Mouse (Mus musculus): ENCODE data around the gene Flnb. TPM values are rescaled to one million over a fixed set of nuclear protein-coding genes. Genes with fewer than 3 reads are reported as not detected.

Gene Flnb
- polyA plus RNA-seq, 1 experiment from 2014 or later, result 14.4 TPM

DNA sequence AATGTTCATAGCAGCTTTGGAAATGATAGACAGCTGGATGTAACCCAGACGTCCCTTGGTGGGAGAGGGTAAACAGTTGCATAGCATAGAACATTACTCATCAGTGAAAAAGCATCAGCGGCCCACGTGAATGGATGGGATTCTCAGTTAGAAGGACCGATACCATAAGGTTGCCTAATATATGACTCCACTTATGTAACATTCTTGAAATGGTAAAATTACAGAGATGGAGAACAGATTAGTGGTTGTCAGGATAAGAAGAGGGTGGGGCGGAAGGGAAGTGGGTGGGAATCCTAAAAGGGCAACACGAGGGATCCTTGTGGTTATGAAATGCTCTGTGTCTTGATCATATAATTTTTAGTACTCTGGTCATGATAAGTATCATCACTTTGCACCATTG, 62.6 kb downstream of the Flnb start:
- Histone ChIP-seq H3K27me3 (ENCODE audit: control insufficient read depth, insufficient read depth, low read length) (no peaks in the 10 kb centered on the region), H3K36me3 (ENCODE audit: control insufficient read depth, insufficient read depth, low read length) (peaks cover 3% of the 10 kb centered on the region), H3K9me3 (ENCODE audit: control insufficient read depth, low read length) (no peaks in the 10 kb centered on the region), H3K4me1 (ENCODE audit: control insufficient read depth, insufficient read depth, low read length) (no peaks in the 10 kb centered on the region), H3K9ac (ENCODE audit: low read length) (no peak overlapping the region), H3K4me2 (ENCODE audit: low read depth) (no peak overlapping the region), H3K4me3 (ENCODE audit: low read depth, low read length) (no peak overlapping the region), H3K27ac (ENCODE audit: low read depth, low read length) (no peak overlapping the region)
- WGBS, result 92% methylated on average over 6 of the region's 6 CpGs
- DNase-seq (ENCODE audit: low spot score), result no peak
- ATAC-seq (ENCODE audit: insufficient read depth, low FRiP score, low TSS enrichment), result no peak

DNA sequence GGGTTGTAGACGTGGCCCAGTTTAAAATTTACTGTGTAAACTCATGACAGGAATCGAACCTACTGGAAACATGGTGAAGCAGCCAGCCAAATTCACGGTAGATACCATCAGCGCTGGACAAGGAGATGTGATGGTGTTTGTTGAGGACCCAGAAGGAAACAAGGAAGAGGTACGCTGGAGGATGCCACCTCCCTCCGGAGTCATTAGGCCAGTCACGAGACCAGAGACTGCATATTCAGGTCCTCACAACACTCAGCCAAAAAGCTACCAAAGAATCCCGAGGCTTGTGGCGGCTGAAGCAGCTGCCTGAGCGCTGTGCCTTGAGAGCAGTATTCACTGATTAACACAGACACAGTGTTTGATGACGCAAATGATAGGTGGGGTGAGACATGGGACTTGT, 63.8 kb downstream of the Flnb start:
- ATAC-seq (ENCODE audit: insufficient read depth, low FRiP score, low TSS enrichment) (no peak), DNase-seq (ENCODE audit: low spot score) (no peak)
- H3K9me3 ChIP-seq (ENCODE audit: control insufficient read depth, low read length), result no peaks in the 10 kb centered on the region
- H3K27ac ChIP-seq (ENCODE audit: low read depth, low read length), result no peak overlapping the region
- H3K27me3 ChIP-seq (ENCODE audit: control insufficient read depth, insufficient read depth, low read length), result no peaks in the 10 kb centered on the region
- no peak overlapping the region for H3K4me2 ChIP-seq (ENCODE audit: low read depth)
- 95% methylated on average over 11 of the region's 11 CpGs for whole genome bisulfite sequencing
- H3K36me3 ChIP-seq (ENCODE audit: control insufficient read depth, insufficient read depth, low read length), result peaks cover 3% of the 10 kb centered on the region
- H3K4me1 ChIP-seq (ENCODE audit: control insufficient read depth, insufficient read depth, low read length), result no peaks in the 10 kb centered on the region
- H3K9ac ChIP-seq (ENCODE audit: low read length), result no peak overlapping the region
- H3K4me3 ChIP-seq (ENCODE audit: low read depth, low read length), result no peak overlapping the region

DNA sequence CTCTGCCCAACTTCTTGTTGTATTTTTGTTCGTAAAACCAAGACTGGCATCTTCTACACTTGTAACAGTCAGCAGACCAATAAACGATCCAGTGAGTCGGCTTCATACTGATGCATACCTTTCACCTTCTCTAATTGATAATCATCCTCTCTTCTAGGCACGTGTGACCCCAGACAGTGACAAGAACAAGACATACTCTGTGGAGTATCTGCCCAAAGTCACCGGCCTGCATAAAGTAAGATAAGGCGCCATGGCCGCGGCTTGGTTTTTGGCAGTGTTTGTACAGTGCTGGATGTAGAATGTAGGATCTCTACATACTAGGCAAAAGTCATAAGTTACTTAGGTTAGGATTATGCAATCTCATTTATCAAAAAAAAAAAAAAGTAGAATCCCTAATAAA, 64.3 kb downstream of the Flnb start:
- H3K27me3 ChIP-seq (ENCODE audit: control insufficient read depth, insufficient read depth, low read length), result no peaks in the 10 kb centered on the region
- H3K4me3 ChIP-seq (ENCODE audit: low read depth, low read length), result no peak overlapping the region

DNA sequence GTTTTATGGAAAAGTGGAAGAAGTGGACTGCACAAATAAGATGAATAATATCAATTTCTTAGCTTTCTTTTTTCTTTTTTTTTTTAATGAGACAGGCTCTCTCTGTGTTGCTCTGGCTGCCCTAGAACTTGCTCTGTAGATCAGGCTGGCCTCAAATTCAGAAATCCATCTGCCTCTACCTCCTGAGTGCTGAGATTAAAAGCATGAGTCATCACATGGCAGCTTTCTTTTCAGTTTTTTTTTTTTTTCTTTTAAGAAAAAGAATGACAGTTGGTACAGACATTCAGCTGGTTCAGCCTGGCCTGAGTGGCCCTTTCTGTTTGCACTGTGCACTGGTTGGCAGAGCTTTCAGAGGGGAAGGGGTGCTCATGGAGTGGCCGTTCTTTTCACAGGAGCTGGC, 66.4 kb downstream of the Flnb start:
- H3K27me3 ChIP-seq (ENCODE audit: control insufficient read depth, insufficient read depth, low read length), result no peaks in the 10 kb centered on the region
- H3K9ac ChIP-seq (ENCODE audit: low read length), result no peak overlapping the region
- no peak overlapping the region for H3K27ac ChIP-seq (ENCODE audit: low read depth, low read length)
- H3K4me1 ChIP-seq (ENCODE audit: control insufficient read depth, insufficient read depth, low read length), result no peaks in the 10 kb centered on the region
- peaks cover 3% of the 10 kb centered on the region for H3K36me3 ChIP-seq (ENCODE audit: control insufficient read depth, insufficient read depth, low read length)
- 83% methylated on average over 1 of the region's 1 CpGs for WGBS
- H3K4me3 ChIP-seq (ENCODE audit: low read depth, low read length), result no peak overlapping the region
- no peak overlapping the region for H3K4me2 ChIP-seq (ENCODE audit: low read depth)
- ATAC-seq (ENCODE audit: insufficient read depth, low FRiP score, low TSS enrichment) (no peak), DNase-seq (ENCODE audit: low spot score) (no peak)
- H3K9me3 ChIP-seq (ENCODE audit: control insufficient read depth, low read length), result no peaks in the 10 kb centered on the region

More for the DNA sequence above, 64.3 kb downstream of the Flnb start:
- H3K9me3 ChIP-seq (ENCODE audit: control insufficient read depth, low read length), result no peaks in the 10 kb centered on the region
- DNase-seq (ENCODE audit: low spot score) (no peak), ATAC-seq (ENCODE audit: insufficient read depth, low FRiP score, low TSS enrichment) (no peak)
- no peak overlapping the region for H3K4me2 ChIP-seq (ENCODE audit: low read depth)
- H3K9ac ChIP-seq (ENCODE audit: low read length), result no peak overlapping the region
- 95% methylated on average over 8 of the region's 8 CpGs for WGBS
- H3K4me1 ChIP-seq (ENCODE audit: control insufficient read depth, insufficient read depth, low read length), result no peaks in the 10 kb centered on the region
- peaks cover 3% of the 10 kb centered on the region for H3K36me3 ChIP-seq (ENCODE audit: control insufficient read depth, insufficient read depth, low read length)
- no peak overlapping the region for H3K27ac ChIP-seq (ENCODE audit: low read depth, low read length)

DNA sequence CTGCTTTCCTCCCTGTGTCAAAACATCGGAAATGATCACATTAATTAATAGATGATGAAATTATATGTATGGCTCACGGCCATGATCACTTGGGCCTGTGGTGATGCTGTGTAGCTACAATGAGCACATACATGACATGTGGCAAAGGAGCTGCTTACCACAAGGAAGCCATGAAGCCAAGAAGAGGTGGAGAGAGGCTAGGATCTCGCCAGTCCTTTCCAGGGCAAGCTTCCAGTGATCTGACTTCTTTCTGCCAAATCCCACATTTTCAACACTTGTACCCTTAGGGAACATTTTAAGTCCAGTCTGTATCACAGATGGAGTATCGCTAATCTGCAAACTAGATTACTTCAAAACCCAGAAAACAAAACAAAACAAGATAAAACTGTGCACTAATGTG, 67.1 kb downstream of the Flnb start:
- 93% methylated on average over 4 of the region's 4 CpGs for WGBS
- no peak for DNase-seq (ENCODE audit: low spot score)
- no peaks in the 10 kb centered on the region for H3K9me3 ChIP-seq (ENCODE audit: control insufficient read depth, low read length)
- no peaks in the 10 kb centered on the region for H3K27me3 ChIP-seq (ENCODE audit: control insufficient read depth, insufficient read depth, low read length)
- H3K27ac ChIP-seq (ENCODE audit: low read depth, low read length), result no peak overlapping the region
- no peak for ATAC-seq (ENCODE audit: insufficient read depth, low FRiP score, low TSS enrichment)
- no peak overlapping the region for H3K9ac ChIP-seq (ENCODE audit: low read length)
- H3K4me1 ChIP-seq (ENCODE audit: control insufficient read depth, insufficient read depth, low read length), result no peaks in the 10 kb centered on the region
- H3K4me2 ChIP-seq (ENCODE audit: low read depth), result no peak overlapping the region
- H3K4me3 ChIP-seq (ENCODE audit: low read depth, low read length), result no peak overlapping the region
- H3K36me3 ChIP-seq (ENCODE audit: control insufficient read depth, insufficient read depth, low read length), result peaks cover 3% of the 10 kb centered on the region

DNA sequence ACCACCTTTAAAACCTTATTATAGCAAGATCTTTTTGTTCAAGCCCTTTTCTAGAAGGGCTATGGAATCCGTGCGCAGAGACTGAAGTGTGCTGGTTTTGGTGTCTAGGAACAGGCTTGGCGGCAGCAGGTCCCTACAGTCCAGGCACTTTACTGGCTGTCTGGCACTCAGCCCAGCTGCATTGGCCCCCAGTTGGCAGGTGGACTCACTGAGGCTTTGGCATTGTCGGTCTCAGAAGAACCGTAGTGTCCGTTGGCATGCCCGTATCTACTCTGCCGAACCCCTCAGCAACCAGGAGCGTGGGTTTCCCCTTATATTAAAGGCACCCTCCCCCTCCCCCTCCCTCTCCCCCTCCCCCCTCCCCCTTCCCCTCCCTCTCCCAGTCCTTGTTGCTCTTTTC, 67.8 kb downstream of the Flnb start:
- Histone ChIP-seq H3K27ac (ENCODE audit: low read depth, low read length) (no peak overlapping the region), H3K4me1 (ENCODE audit: control insufficient read depth, insufficient read depth, low read length) (no peaks in the 10 kb centered on the region), H3K9me3 (ENCODE audit: control insufficient read depth, low read length) (no peaks in the 10 kb centered on the region), H3K4me3 (ENCODE audit: low read depth, low read length) (no peak overlapping the region), H3K36me3 (ENCODE audit: control insufficient read depth, insufficient read depth, low read length) (peaks cover 3% of the 10 kb centered on the region), H3K27me3 (ENCODE audit: control insufficient read depth, insufficient read depth, low read length) (no peaks in the 10 kb centered on the region), H3K9ac (ENCODE audit: low read length) (no peak overlapping the region), H3K4me2 (ENCODE audit: low read depth) (no peak overlapping the region)
- ATAC-seq (ENCODE audit: insufficient read depth, low FRiP score, low TSS enrichment) (no peak), DNase-seq (ENCODE audit: low spot score) (no peak)
- WGBS, result 90% methylated on average over 9 of the region's 9 CpGs

DNA sequence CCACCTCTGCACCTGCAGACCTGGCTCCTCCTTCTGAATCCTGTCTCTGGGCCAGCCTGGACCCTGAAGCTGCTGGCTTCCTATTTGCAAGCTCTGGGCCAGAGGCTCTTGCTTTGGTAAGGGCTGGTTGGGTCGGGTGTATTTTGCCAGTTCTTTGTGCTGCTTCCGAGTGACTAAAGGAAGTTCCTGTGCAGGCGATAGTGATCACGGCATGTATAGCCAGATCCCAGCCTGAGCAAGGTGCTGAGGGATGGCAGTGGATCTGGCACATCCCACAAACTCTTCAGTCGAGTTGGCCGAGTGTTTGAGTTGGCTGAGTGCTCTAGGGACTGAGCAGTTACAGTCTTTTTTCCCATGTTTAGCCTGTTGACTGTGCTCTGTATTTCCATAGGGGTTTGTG, 68.3 kb downstream of the Flnb start:
- Histone ChIP-seq H3K4me1 (ENCODE audit: control insufficient read depth, insufficient read depth, low read length) (no peaks in the 10 kb centered on the region), H3K4me3 (ENCODE audit: low read depth, low read length) (no peak overlapping the region), H3K27ac (ENCODE audit: low read depth, low read length) (no peak overlapping the region), H3K9ac (ENCODE audit: low read length) (no peak overlapping the region), H3K9me3 (ENCODE audit: control insufficient read depth, low read length) (no peaks in the 10 kb centered on the region), H3K36me3 (ENCODE audit: control insufficient read depth, insufficient read depth, low read length) (peaks cover 3% of the 10 kb centered on the region), H3K4me2 (ENCODE audit: low read depth) (no peak overlapping the region), H3K27me3 (ENCODE audit: control insufficient read depth, insufficient read depth, low read length) (no peaks in the 10 kb centered on the region)
- ATAC-seq (ENCODE audit: insufficient read depth, low FRiP score, low TSS enrichment) (no peak), DNase-seq (ENCODE audit: low spot score) (no peak)
- 95% methylated on average over 6 of the region's 6 CpGs for WGBS

DNA sequence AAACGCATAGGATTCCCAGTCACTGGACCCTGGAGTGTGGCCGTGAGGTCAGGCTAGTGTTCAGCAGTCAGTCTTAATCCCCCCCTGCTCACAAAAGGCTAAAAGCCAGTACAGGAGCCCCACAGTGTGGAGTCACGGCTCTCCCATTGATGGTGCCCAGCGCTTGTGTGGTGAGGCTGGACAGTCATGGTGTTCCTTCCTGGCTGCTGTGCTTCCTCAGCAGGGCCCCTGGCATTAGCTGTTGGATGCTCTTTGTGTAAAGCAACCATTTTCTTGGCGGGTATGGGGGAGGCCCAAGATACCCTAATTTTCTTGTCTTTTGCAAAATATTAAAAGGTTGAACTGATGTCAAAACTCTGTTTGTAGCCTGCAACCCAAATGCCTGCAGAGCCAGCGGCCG, 69.4 kb downstream of the Flnb start:
- WGBS, result 84% methylated on average over 7 of the region's 7 CpGs

DNA sequence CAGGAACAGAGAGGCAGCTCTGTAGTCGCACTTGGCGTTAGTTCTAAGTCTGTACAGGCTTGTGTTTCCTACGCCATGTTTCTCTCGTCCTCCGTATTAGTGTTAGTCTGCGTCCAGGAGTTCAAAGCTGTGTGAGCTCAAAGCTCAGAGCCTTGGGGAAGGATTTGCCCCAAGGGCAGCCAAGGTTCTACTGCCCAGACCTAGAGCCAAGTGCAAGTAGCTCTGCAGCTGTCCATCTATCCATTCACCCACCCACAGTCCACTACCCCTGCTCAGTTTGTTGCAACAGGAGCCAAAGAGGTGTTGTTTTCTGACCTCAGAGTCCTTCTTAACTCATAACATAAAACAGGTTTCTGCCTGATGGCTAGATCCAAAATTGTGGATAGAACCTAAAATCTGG, 70.5 kb downstream of the Flnb start:
- no peak overlapping the region for H3K4me2 ChIP-seq (ENCODE audit: low read depth)
- no peak overlapping the region for H3K4me3 ChIP-seq (ENCODE audit: low read depth, low read length)
- DNase-seq (ENCODE audit: low spot score) (no peak), ATAC-seq (ENCODE audit: insufficient read depth, low FRiP score, low TSS enrichment) (no peak)
- no peaks in the 10 kb centered on the region for H3K4me1 ChIP-seq (ENCODE audit: control insufficient read depth, insufficient read depth, low read length)
- no peak overlapping the region; the same call in 1 of the 2 replicates for H3K27ac ChIP-seq (ENCODE audit: low read depth, low read length)
- WGBS, result 89% methylated on average over 6 of the region's 6 CpGs
- no peaks in the 10 kb centered on the region; the same call in none of the 2 replicates for H3K36me3 ChIP-seq (ENCODE audit: control insufficient read depth, insufficient read depth, low read length)
- no peaks in the 10 kb centered on the region for H3K27me3 ChIP-seq (ENCODE audit: control insufficient read depth, insufficient read depth, low read length)
- H3K9me3 ChIP-seq (ENCODE audit: control insufficient read depth, low read length), result no peaks in the 10 kb centered on the region
- H3K9ac ChIP-seq (ENCODE audit: low read length), result no peak overlapping the region

More for the DNA sequence above, 69.4 kb downstream of the Flnb start:
- H3K9me3 ChIP-seq (ENCODE audit: control insufficient read depth, low read length), result no peaks in the 10 kb centered on the region
- H3K27ac ChIP-seq (ENCODE audit: low read depth, low read length), result no peak overlapping the region
- H3K27me3 ChIP-seq (ENCODE audit: control insufficient read depth, insufficient read depth, low read length), result no peaks in the 10 kb centered on the region
- ATAC-seq (ENCODE audit: insufficient read depth, low FRiP score, low TSS enrichment) (no peak), DNase-seq (ENCODE audit: low spot score) (no peak)
- no peak overlapping the region for H3K9ac ChIP-seq (ENCODE audit: low read length)
- H3K36me3 ChIP-seq (ENCODE audit: control insufficient read depth, insufficient read depth, low read length), result no peaks in the 10 kb centered on the region; the same call in none of the 2 replicates
- H3K4me1 ChIP-seq (ENCODE audit: control insufficient read depth, insufficient read depth, low read length), result no peaks in the 10 kb centered on the region
- H3K4me3 ChIP-seq (ENCODE audit: low read depth, low read length), result no peak overlapping the region
- H3K4me2 ChIP-seq (ENCODE audit: low read depth), result no peak overlapping the region

Measured in neural tube, embryonic 11.5 days (tissue).